Mouse (Mus musculus) cerebellum, adult 2 months (tissue): Measurements from ENCODE around the gene Apof.

Source experiments
- CTCF ChIP-seq: fragments of 200-500 bp; IDR thresholded peaks from 2 replicates; pipeline ENCODE4 v1.5.1; 2011; ENCODE audit warnings: low read depth, mild to moderate bottlenecking, control low read depth, low read length, moderate library complexity, borderline replicate concordance; ENCODE audit not compliant: insufficient read depth
- POLR2A ChIP-seq: fragments of 200-500 bp; IDR thresholded peaks from 2 replicates; pipeline ENCODE4 v1.6.1; 2011; ENCODE audit warnings: low read length, control low read depth, borderline replicate concordance; ENCODE audit not compliant: insufficient read depth

- TF ChIP-seq POLR2A (peak; percentile 90), CTCF (no peak)
These were observed 1.9 kb downstream of the Apof start, which contains the start of gene Stat2 for GRCm38 (mm10) chr10:128270287-128270841.
